Mouse (Mus musculus) cerebellum, adult 9-11 months (tissue): ENCODE measurements around the gene Chfr.
"Not testable (repeated sequence)": the region's sequence is repeated elsewhere in the genome, so short reads cannot be mapped to it uniquely, and the experiment has no call there.

Source experiments
- DNase-seq: peaks from one replicate; pipeline ENCODE4 v3.0.0; 2022

Chfr gene

GRCm38 (mm10) chr5:110108305-110108628 is 27.4 kb upstream of the Chfr start:
- DNase-seq: no peak

GRCm38 (mm10) chr5:110109991-110110441 is 25.6 kb upstream of the Chfr start, which contains the start of gene Zfp605:
Gene Zfp605, plus strand, starts transcription at chr5:110110092.
- peak; percentile 95 for DNase-seq

DNA sequence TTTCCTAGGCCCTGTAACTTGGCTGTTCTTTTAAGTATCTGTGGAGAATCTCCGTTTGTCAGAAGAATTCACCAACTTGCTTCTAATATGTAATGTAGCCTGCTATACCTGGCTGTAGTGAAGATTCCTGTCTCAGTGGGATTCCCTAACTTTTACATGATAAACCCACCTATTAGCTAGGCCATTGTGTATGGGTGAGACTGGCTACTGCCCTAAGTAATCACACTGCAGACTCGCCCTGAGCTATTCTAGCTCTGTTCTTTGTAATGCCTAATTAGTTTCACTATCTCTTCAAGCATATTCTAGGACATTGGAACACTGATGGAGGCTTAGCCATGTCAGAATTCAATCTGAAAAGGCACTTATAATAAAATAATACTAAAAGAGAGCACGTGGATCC is 13.3 kb upstream of the Chfr start:
- DNase-seq: not testable (repeated sequence)

DNA sequence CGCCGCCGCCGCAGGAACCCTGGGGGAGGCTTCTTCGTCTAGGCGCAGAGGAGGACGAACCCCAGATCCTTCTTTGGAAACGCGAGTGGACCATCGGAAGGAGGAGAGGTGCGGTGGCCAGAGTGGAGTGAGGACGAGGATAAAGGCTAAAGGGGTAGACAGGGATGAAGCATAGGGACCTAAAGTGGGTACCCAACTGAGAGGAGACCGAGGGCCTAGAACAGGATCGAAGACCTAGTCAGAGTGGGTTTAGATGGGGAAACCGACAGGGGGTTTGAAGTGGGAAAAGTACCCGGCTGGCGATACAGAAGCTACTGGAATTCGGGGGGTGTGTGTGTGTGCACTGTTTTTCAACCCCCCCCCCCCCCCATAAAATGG is 434 bp downstream of the Chfr start:
- DNase-seq: no peak

DNA sequence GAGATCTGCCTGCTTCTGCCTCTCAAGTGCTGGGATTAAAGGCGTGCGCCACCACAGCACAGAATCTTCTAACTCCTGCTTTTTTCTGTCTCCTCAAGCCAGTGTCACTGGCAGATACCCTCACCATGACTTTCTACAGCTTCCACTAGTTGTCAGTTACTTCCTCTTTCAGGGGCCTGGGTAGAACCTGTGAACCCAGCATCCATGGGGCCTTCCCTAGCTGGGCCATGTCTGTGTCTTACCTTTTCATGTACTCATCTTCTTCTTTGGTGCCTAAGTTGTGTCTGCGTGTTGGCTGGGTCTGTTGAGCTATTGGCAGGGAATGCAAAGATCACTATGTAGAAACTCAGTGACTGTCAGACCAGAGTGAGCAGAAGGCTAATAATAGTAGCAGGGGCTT is 2.2 kb downstream of the Chfr start:
- no peak for DNase-seq

DNA sequence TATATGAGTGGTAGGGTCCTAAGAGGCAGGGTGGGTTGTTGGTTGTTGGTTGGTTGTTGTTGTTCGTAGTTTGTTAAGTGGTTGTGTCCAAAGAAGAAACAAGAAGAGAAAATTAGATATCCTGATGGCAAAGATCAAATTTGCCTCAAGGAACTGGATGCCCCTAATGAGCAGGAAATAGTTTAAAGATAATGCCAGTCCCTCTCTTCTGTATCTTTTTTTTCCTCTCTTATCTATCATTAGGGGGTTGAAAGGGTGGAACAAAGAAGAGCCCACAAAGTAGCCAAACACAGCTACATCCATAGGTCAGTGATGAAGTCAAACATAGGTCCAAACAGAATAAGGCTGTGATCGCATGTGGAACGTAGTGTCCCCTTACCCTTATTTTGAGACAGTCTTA is 3.7 kb downstream of the Chfr start:
- DNase-seq: no peak

- no peak for DNase-seq
Observed at GRCm38 (mm10) chr5:110140424-110140823, 4.8 kb downstream of the Chfr start.

GRCm38 (mm10) chr5:110142309-110142708 is 6.7 kb downstream of the Chfr start:
- no peak for DNase-seq

DNA sequence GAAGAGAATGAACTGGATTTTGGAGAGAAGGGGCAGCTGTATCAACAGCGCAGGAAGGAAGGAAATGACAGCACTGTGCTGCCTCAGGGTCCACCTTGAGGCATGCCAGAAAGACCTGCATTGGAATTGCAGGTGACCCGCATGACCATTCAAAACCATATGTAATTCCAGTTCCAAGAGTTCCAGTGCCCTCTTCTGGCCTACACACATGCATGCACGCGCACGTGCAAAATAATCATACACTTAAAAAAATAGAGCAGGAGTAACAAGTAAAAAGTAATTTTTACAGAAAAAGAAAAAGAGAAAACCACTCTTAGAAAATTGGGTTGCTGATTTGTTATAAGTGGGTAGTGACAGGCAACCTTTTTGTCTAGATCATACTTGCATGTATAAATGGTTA is 7.4 kb downstream of the Chfr start:
- DNase-seq: no peak

GRCm38 (mm10) chr5:110169374-110169773 is 33.7 kb downstream of the Chfr start:
- DNase-seq: no peak

GRCm38 (mm10) chr5:110176362-110177020 is 40.8 kb downstream of the Chfr start, which contains the start of gene Golga3:
Gene Golga3, plus strand, starts transcription at chr5:110176701.
- peak; percentile 93 for DNase-seq

GRCm38 (mm10) chr5:110177021-110177420 is 41.4 kb downstream of the Chfr start:
- no peak for DNase-seq

GRCm38 (mm10) chr5:110178628-110179027 is 43.0 kb downstream of the Chfr start:
- no peak for DNase-seq

DNA sequence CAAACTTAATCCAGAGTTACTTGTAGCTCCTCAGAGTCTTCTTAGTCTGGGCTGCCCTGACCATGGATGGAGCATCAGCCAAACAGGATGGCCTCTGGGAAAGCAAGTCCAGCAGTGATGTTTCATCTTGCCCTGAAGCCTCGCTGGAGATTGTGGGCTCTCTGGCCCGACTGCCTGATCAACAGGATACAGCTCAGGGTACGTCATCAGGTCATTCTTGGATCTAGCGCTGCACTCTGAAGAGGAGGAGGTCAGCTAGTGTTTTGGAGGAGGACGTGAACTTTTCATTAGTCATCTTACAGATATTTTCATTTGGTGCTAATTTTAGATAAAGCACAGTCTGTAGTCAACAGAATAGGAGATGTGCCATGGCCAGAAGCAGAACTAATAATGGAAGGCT is 46.1 kb downstream of the Chfr start:
- no peak for DNase-seq

GRCm38 (mm10) chr5:110203164-110203895 is 67.7 kb downstream of the Chfr start:
- DNase-seq: no peak

GRCm38 (mm10) chr5:110204777-110205176 is 69.1 kb downstream of the Chfr start:
- DNase-seq: no peak

DNA sequence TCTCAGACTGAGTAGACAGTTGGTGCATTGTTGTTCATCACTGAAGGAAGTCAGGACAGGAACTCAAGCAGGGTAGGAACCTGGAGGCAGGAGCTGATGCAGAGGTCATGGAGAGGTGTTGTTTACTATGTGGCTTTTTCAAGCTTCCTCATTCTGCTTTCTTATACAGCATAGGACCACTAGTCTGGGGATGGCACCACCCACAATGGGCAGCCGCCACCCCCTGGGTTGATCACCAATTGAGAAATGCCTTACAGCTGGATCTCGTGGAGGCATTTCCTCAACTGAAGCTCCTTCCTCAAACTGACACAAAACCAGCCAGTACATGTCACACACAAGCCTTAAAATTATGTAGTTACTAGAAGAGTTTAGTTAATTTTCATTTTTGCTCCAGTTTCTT is 75.7 kb downstream of the Chfr start:
- DNase-seq: no peak

DNA sequence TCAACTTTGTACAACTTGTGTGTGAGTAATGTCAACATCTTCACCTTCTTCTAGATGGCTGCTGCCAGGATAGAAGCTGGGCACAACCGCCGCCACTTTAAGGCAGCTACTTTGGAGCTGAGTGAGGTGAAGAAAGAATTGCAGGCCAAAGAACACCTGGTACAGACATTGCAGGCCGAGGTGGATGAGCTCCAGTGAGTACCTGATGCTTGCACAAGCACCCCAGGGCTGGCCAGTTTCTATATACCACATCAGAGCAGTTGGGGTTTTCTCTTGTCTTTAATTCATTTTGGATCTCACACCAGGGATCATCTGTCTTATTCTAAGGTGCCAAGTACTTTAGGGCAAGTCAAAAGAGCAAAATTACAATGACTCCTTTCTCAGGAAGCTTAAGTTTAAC is 81.1 kb downstream of the Chfr start:
- DNase-seq: no peak

DNA sequence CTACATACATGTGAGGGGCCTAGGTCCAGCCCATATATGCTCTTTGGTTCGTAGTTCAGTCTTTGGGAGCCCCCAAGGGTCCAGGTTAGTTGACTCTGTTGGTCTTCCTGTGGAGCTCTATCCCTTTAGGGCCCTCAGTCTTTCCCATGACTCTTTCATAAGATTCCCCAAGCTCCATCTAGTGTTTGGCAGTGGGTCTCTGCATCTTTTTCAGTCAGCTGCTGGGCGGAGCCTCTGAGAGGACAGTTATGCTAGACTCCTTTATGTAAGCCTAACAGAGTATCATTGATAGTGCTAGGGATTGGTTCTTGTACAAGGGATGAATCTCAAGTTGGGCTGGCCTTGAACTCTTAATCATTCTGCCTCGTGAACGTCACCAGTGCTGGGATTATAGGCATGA is 84.7 kb downstream of the Chfr start:
- DNase-seq: no peak
